In genomic region chr2:101754428-101754827, GRCm38 (mm10) we compare ENCODE assay signal across 18 mouse cellular contexts.
DNase-seq lines count a peak whose midpoint lies in the region; ATAC-seq lines count a peak whose summit lies in the region.
"Had no signal": no experiment of that assay in that cellular context is flagged by ENCODE, and none has a peak within 500 bp of the region (broad histone marks: within the 10 kb centered on the region; RNA-seq: fewer than 3 reads in every experiment).

No protein-coding gene starts in this region.

- no peaks in the 10 kb centered on the region for H3K9me3 ChIP-seq in lung, embryonic 16.5 days (ENCODE audit: control insufficient read depth, low read length)
- no peaks in the 10 kb centered on the region for H3K9me3 ChIP-seq in embryonic facial prominence, embryonic 13.5 days
- no peaks in the 10 kb centered on the region for H3K9me3 ChIP-seq in midbrain, embryonic 11.5 days (ENCODE audit: control insufficient read depth, low read length)
- H3K9me3 ChIP-seq: kidney, embryonic 15.5 days; limb, embryonic 12.5 days; liver, embryonic 13.5 days had no signal

- ATAC-seq in lung, embryonic 16.5 days (ENCODE audit: low read depth), result no peak
- no peak for ATAC-seq in embryonic facial prominence, embryonic 13.5 days (ENCODE audit: insufficient number of reproducible peaks, insufficient read depth, low FRiP score, low TSS enrichment, low read depth)
- 0 out of 2 replicates have a peak, but pooled peaks have one; percentile 12 for ATAC-seq in midbrain, embryonic 11.5 days (ENCODE audit: low FRiP score)
- ATAC-seq: CD4-positive, CD25-positive, alpha-beta regulatory T cell, adult 4 months had no signal

- H3K27me3 ChIP-seq in lung, embryonic 16.5 days (ENCODE audit: control insufficient read depth, insufficient read depth, low read depth, low read length), result no peaks in the 10 kb centered on the region
- no peaks in the 10 kb centered on the region for H3K27me3 ChIP-seq in embryonic facial prominence, embryonic 13.5 days
- no peaks in the 10 kb centered on the region for H3K27me3 ChIP-seq in midbrain, embryonic 11.5 days (ENCODE audit: control insufficient read depth, insufficient read depth, low read length)
- H3K27me3 ChIP-seq: kidney, embryonic 15.5 days; limb, embryonic 12.5 days; liver, embryonic 13.5 days had no signal

- peaks cover 54% of the 10 kb centered on the region for H3K4me1 ChIP-seq in lung, embryonic 16.5 days (replicated peaks; ENCODE audit: control insufficient read depth, insufficient read depth, low read length)
- peaks cover 61% of the 10 kb centered on the region for H3K4me1 ChIP-seq in embryonic facial prominence, embryonic 13.5 days
- H3K4me1 ChIP-seq in midbrain, embryonic 11.5 days (ENCODE audit: control insufficient read depth, insufficient read depth, low read length), result peaks cover 16% of the 10 kb centered on the region

- H3K4me3 ChIP-seq in lung, embryonic 16.5 days (ENCODE audit: low read length), result no peak overlapping the region
- no peak overlapping the region for H3K4me3 ChIP-seq in embryonic facial prominence, embryonic 13.5 days
- H3K4me3 ChIP-seq in midbrain, embryonic 11.5 days (ENCODE audit: low read depth, low read length), result no peak overlapping the region
- H3K4me3 ChIP-seq: kidney, embryonic 15.5 days; limb, embryonic 12.5 days; liver, embryonic 13.5 days had no signal

- peak overlapping the region; percentile 9; the same call in 1 of the 2 replicates for H3K9ac ChIP-seq in lung, embryonic 16.5 days (ENCODE audit: low read length)
- no peak overlapping the region for H3K9ac ChIP-seq in embryonic facial prominence, embryonic 13.5 days
- no peak overlapping the region for H3K9ac ChIP-seq in midbrain, embryonic 11.5 days (ENCODE audit: low read length)
- H3K9ac ChIP-seq: kidney, embryonic 15.5 days; limb, embryonic 12.5 days; liver, embryonic 13.5 days had no signal

- no peaks in the 10 kb centered on the region; the same call in 1 of the 2 replicates for H3K36me3 ChIP-seq in lung, embryonic 16.5 days (ENCODE audit: control insufficient read depth, insufficient read depth, low read length)
- H3K36me3 ChIP-seq in embryonic facial prominence, embryonic 13.5 days, result no peaks in the 10 kb centered on the region
- no peaks in the 10 kb centered on the region; the same call in 1 of the 2 replicates for H3K36me3 ChIP-seq in midbrain, embryonic 11.5 days (ENCODE audit: control insufficient read depth, insufficient read depth, low read length)
- H3K36me3 ChIP-seq: limb, embryonic 12.5 days; liver, embryonic 13.5 days had no signal

- H3K27ac ChIP-seq in lung, embryonic 16.5 days (ENCODE audit: low read length), result peak overlapping the region; percentile 49
- H3K27ac ChIP-seq in embryonic facial prominence, embryonic 13.5 days, result peak overlapping the region; percentile 58
- no peak overlapping the region for H3K27ac ChIP-seq in midbrain, embryonic 11.5 days (ENCODE audit: low read depth, low read length)
- H3K27ac ChIP-seq: kidney, embryonic 15.5 days; liver, embryonic 13.5 days; stomach, postnatal 0 days had no signal

- H3K4me2 ChIP-seq in lung, embryonic 16.5 days (ENCODE audit: low read depth, low read length), result no peak overlapping the region
- H3K4me2 ChIP-seq in embryonic facial prominence, embryonic 13.5 days, result peak overlapping the region; percentile 49; the same call in 1 of the 2 replicates
- H3K4me2 ChIP-seq in midbrain, embryonic 11.5 days, result no peak overlapping the region
- H3K4me2 ChIP-seq: kidney, embryonic 15.5 days had no signal

- DNase-seq in lung, postnatal 4 days, result no peak
- no peak for DNase-seq in midbrain, embryonic 11.5 days (ENCODE audit: low spot score, missing footprints)
- no peak for DNase-seq in kidney, adult 18-20 months
- DNase-seq in embryo, embryonic 10.5 days (ENCODE audit: low spot score), result no peak
- DNase-seq in urinary bladder, postnatal 4 days (ENCODE audit: low spot score in 2 of 2), result no peak
- DNase-seq: adrenal gland, adult 2 months; cerebellum, adult 9-11 months; gastrocnemius, postnatal 36 days; heart, postnatal 4 days; layer of hippocampus, postnatal 36 days; liver, embryonic 13.5 days; right cerebral cortex, postnatal 25 days had no signal

- WGBS in lung, embryonic 16.5 days, result 60% methylated on average over 4 of the region's 4 CpGs
- WGBS in embryonic facial prominence, embryonic 13.5 days, result 12% methylated on average over 4 of the region's 4 CpGs
- WGBS in midbrain, embryonic 11.5 days, result 50% methylated on average over 4 of the region's 4 CpGs
